Mouse (Mus musculus) forebrain, postnatal 0 days (tissue): ENCODE measurements around the gene Ano2. TPM values are rescaled to one million over a fixed set of nuclear protein-coding genes. Genes with fewer than 3 reads are reported as not detected.

ENCODE experiments used
- ATAC-seq: fragments of 200-750 bp; cut with Nextera tagmentation; 2 replicates; pipeline ENCODE4 v1.8.0; 2017; ENCODE audit warnings: mild to moderate bottlenecking, moderate library complexity
- DNase-seq: peaks from one replicate; pipeline ENCODE4 v3.0.0-alpha.2; 2015
- H3K27ac ChIP-seq: fragments of 300-500 bp; sonication (generic); 2 replicates; pipeline ENCODE4 v1.5.1; 2014; ENCODE audit warnings: low read depth, mild to moderate bottlenecking, antibody characterized with exemption, low read length, moderate library complexity, mixed read lengths
- H3K27me3 ChIP-seq: fragments of 300-500 bp; sonication (generic); 2 replicates; pipeline ENCODE4 v1.6.1; 2014; ENCODE audit warnings: mild to moderate bottlenecking, low read length, mixed read lengths; ENCODE audit not compliant: insufficient read depth
- H3K36me3 ChIP-seq: fragments of 300-500 bp; sonication (generic); 2 replicates; pipeline ENCODE4 v1.6.1; 2014; ENCODE audit warnings: mild to moderate bottlenecking, moderate library complexity; ENCODE audit not compliant: insufficient read depth
- H3K4me1 ChIP-seq: fragments of 300-500 bp; sonication (generic); 2 replicates; pipeline ENCODE4 v1.6.1; 2014; ENCODE audit warnings: antibody characterized with exemption; ENCODE audit not compliant: insufficient read depth
- H3K4me2 ChIP-seq: fragments of 300-500 bp; sonication (generic); 2 replicates; pipeline ENCODE4 v1.6.1; 2014; ENCODE audit warnings: low read depth, mild to moderate bottlenecking, moderate library complexity
- H3K4me3 ChIP-seq: fragments of 300-500 bp; sonication (generic); 2 replicates; pipeline ENCODE4 v1.5.1; 2014; ENCODE audit warnings: low read depth, low read length, mixed read lengths
- H3K9ac ChIP-seq: fragments of 300-500 bp; sonication (generic); 2 replicates; pipeline ENCODE4 v1.6.1; 2014; ENCODE audit warnings: mild to moderate bottlenecking
- H3K9me3 ChIP-seq: fragments of 300-500 bp; sonication (generic); 2 replicates; pipeline ENCODE4 v1.6.1; 2016; ENCODE audit warnings: low read length
- CTCF ChIP-seq: sonication (generic); IDR thresholded peaks from 2 replicates; pipeline ENCODE4 v1.5.1; 2016; ENCODE audit warnings: antibody characterized with exemption, control low read depth, low read depth
- WGBS: fragments of 180-500 bp; shearing (Covaris S2); extraction: QIAGEN DNeasy Blood & Tissue Kit; methylation state at CpG from one replicate; pipeline ENCODE4 v1.1.7; 2014; 5-methylcytosine and 5-hydroxymethylcytosine counted together
- polyA plus RNA-seq: library from polyadenylated mRNA; unstranded; fragments of >200 nt; fragmentation: Nextera tagmentation; extraction: Ambion mirVana; gene quantifications from 2 replicates; pipeline ENCODE4 v1.2.1, GENCODE M21; 2015
- total RNA-seq: library from RNA; depleted of rRNA; stranded (reverse); fragments of >200 nt; gene quantifications from 2 replicates; pipeline ENCODE4 v1.2.3, GENCODE M21; 2014

Gene Ano2
- total and polyA plus RNA-seq, 2 experiments from 2014 or later = 0.82 to 5.5 TPM

DNA sequence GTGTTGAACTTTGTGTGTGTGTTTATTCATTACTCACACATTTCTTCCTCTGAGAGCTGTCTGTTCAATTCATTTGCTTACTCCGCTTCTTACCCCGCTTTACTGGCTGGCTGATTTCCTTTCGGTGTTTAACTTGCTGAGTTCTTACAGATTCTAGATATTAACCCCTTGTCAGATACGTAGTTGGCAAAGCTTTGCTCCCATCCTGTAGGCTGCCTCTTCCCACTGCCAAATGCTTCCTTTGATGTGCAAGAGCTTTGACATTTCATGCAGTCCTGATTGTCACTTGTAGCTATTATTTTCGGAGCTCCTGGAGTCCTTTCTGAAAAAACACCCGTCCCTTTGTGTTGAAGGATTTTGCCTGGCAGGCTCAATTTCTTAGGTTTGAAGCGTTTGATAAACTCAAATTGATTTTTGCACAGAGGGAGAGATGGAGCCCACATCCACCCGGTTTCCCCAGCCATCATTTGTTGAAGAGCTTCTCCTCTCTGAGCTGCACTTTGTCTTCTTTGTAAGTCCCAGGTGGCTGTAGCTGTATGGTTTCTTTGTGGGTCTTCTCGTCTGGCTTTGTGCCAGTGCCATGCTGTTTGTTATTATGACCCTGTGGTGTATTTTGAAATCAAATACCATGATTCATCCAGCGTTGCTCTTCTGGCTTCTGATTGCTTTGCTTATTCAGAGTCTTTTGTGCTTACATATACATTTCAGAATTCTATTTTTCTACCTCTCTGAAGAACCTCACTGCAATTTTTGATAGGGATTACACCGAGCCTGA, 47.5 kb downstream of the Ano2 start:
- no peak overlapping the region for H3K4me2 ChIP-seq
- H3K27me3 ChIP-seq = no peaks in the 10 kb centered on the region
- no peak overlapping the region for H3K4me3 ChIP-seq
- no peak overlapping the region for H3K9ac ChIP-seq
- 19% methylated on average over 11 of the region's 11 CpGs for WGBS
- DNase-seq (peak; percentile 34), ATAC-seq (peak; percentile 54; the same call in 1 of the 2 replicates)
- TF ChIP-seq CTCF = no peak
- no peak overlapping the region; the same call in 1 of the 2 replicates for H3K27ac ChIP-seq
- H3K9me3 ChIP-seq = no peaks in the 10 kb centered on the region
- no peaks in the 10 kb centered on the region for H3K4me1 ChIP-seq
- no peaks in the 10 kb centered on the region for H3K36me3 ChIP-seq

DNA sequence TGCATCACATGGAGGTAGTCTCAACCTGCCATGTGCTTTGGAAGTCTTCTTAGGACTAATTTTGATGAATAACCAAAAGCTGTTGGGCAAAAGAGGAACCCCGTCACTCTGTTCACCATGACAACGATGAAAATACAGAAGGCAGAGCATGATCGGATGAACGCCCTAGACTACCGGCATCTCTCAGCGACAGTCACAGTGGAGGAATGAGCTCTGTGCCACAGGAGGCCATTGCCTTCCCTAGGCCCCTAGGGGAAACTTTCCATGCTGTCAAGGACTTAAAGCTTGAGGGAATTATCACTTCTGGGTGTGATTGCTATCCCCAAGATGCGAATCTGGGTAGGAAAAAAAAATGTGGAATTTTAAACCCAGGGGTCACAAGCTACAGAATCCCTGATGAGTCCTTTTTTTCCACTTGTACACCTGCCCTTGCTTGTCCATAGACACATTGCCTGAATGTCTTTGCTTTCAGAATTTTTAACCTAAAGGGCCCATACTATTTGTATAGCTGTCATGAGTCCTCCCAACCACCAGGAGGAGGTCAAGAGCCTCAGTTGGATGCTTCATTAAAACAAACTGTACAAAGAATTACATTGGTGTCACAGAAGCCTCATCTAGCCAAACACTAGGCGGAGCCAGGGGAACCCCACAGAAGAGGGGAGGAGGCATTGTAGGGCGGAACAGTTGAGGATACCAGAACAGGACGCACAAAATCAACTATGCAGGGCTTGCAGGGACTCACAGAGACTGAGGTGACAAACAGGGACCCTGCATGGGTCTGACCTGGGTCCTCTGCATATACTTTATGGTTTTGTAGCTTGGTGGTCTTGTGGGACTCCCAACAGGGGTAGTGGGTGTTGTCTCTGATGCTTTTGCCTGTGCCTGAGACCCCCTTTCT, 53.2 kb downstream of the Ano2 start:
- WGBS = 93% methylated on average over 10 of the region's 10 CpGs
- TF ChIP-seq CTCF = no peak
- no peaks in the 10 kb centered on the region for H3K9me3 ChIP-seq

DNA sequence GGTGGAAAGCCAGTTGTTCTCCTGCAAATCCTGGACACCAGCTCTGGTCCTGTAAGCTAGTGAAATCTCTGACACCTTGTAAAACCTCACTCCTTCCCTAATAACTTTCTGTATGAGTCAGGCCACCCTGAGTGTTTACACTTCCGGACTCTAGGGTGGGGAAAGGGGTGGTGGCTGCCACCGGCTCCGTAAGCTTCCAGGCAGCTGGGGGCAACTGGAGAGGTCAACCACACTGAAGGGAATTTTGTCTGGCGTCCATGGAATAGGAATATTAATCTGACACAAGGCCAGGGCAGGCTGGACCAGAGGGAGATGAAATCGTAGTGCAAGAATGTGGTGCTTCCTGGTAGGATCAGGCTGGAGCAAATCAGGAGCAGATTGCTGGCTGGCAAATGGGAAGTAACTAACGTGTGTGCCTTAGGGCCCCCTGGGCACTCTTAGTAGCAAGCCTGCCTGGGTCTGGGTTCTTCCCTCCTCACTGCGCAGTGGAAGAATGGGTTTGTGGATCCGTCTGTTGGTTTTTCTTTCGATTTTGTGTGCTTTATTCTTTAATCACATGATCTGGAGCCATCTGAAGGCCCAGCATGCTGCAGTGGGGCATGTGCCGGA, 57.2 kb downstream of the Ano2 start:
- no peak overlapping the region for H3K9ac ChIP-seq
- no peaks in the 10 kb centered on the region for H3K27me3 ChIP-seq
- H3K4me1 ChIP-seq = no peaks in the 10 kb centered on the region
- ATAC-seq = no peak
- no peak overlapping the region for H3K27ac ChIP-seq
- 75% methylated on average over 10 of the region's 10 CpGs for WGBS
- no peak overlapping the region for H3K4me2 ChIP-seq
- no peak for DNase-seq
- H3K36me3 ChIP-seq = no peaks in the 10 kb centered on the region
- no peak overlapping the region for H3K4me3 ChIP-seq
- no peak for TF ChIP-seq CTCF
- H3K9me3 ChIP-seq = no peaks in the 10 kb centered on the region

More for the DNA sequence above, 53.2 kb downstream of the Ano2 start:
- no peak overlapping the region for H3K9ac ChIP-seq
- ATAC-seq (no peak), DNase-seq (no peak)
- no peak overlapping the region for H3K27ac ChIP-seq
- H3K4me2 ChIP-seq = no peak overlapping the region
- H3K36me3 ChIP-seq = no peaks in the 10 kb centered on the region
- no peaks in the 10 kb centered on the region for H3K27me3 ChIP-seq
- no peaks in the 10 kb centered on the region for H3K4me1 ChIP-seq
- no peak overlapping the region for H3K4me3 ChIP-seq

DNA sequence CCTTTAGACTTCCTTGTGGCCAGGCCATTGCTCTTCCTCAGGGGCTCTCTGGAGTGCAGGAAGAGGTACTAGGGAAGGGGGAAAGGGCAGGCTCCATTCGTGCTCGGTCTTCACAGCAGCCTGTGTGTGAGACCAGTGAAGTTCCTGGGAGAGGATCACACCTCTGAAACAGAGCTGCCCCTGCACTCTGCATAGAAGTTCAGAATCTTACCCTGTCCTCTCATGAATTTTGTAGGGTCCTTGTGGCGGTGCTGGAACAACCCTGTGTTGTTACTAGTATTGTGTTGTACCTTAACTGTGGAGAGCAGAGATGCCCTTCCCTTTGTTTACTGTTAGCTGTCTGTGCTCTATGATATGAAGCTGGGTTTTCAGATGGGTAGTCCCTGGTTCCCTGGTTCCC, 58.4 kb downstream of the Ano2 start:
- Histone ChIP-seq H3K9me3 (no peaks in the 10 kb centered on the region), H3K36me3 (no peaks in the 10 kb centered on the region), H3K4me3 (no peak overlapping the region), H3K4me2 (no peak overlapping the region), H3K27ac (no peak overlapping the region), H3K27me3 (no peaks in the 10 kb centered on the region), H3K9ac (no peak overlapping the region), H3K4me1 (no peaks in the 10 kb centered on the region)
- DNase-seq (no peak), ATAC-seq (no peak)
- no peak for TF ChIP-seq CTCF
- WGBS = 78% methylated on average over 3 of the region's 3 CpGs

DNA sequence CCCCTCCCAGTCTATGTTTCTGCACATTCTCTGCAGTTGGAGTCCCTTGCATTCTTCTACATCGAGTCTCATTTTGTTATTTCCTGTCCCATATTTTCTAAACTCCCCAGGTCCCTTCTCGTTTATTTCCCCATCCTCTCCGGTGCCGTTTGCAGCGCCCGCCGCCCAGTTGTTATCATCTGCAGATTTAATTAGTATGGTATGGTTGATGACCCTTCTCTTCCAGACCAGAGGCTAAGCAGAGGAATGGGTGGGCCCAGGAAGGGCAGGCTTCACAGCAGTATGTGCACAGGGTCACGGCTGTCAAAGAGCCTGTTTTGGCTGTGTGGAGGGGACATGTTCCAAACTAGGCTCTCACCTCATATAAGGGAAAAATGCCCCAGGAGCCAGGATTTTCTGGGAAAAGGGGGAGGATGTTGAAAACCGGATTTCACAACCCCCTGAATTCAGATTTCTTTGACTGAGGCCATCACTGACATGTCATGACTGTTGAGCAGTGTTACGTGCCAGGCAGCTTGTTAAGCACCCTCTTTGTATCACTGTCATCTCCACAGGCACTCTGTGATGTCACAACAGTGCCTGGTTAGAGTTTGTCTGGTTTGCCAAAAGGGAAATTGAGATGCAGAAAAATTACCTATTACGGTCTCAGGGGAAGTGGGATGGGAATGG, 72.8 kb downstream of the Ano2 start:
- no peak for TF ChIP-seq CTCF

DNA sequence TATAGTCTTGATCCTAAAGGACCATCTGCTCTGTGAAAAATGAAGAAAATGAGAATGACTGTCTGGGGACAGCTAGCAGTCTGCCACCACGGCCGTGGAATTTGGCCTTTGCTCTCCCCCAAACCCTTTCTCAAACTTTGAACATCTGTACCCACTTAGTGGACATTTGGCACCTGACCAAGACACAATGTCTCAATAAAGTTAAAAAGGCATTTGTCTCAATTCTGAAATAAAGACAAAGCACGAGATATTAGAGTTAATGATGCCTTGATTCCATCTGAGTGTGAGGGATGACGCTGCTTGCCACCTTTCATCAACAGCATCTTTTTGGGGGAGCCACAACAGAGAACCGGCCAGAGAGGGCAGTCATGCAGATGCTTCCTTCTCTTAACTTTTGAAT, 83.0 kb downstream of the Ano2 start:
- H3K36me3 ChIP-seq = no peaks in the 10 kb centered on the region
- no peak overlapping the region for H3K27ac ChIP-seq
- H3K4me2 ChIP-seq = no peak overlapping the region
- H3K4me1 ChIP-seq = no peaks in the 10 kb centered on the region
- DNase-seq (no peak), ATAC-seq (no peak)
- no peak overlapping the region for H3K9ac ChIP-seq
- no peaks in the 10 kb centered on the region for H3K9me3 ChIP-seq
- no peak for TF ChIP-seq CTCF
- 73% methylated on average over 5 of the region's 5 CpGs for WGBS
- no peak overlapping the region for H3K4me3 ChIP-seq
- H3K27me3 ChIP-seq = no peaks in the 10 kb centered on the region

More for the DNA sequence above, 72.8 kb downstream of the Ano2 start:
- Histone ChIP-seq H3K4me3 (no peak overlapping the region), H3K9ac (no peak overlapping the region), H3K9me3 (no peaks in the 10 kb centered on the region), H3K36me3 (no peaks in the 10 kb centered on the region), H3K27ac (no peak overlapping the region), H3K4me2 (no peak overlapping the region), H3K27me3 (no peaks in the 10 kb centered on the region), H3K4me1 (no peaks in the 10 kb centered on the region)
- DNase-seq (peak; percentile 1), ATAC-seq (no peak)
- 73% methylated on average over 11 of the region's 11 CpGs for WGBS
